Mouse (Mus musculus): Measurements from ENCODE around the gene Tppp3. TPM values are rescaled to one million over a fixed set of nuclear protein-coding genes. Genes with fewer than 3 reads are reported as not detected.

Tppp3 gene
- polyA plus RNA-seq, 1 experiment from 2014 or later, result 4.8 TPM

DNA sequence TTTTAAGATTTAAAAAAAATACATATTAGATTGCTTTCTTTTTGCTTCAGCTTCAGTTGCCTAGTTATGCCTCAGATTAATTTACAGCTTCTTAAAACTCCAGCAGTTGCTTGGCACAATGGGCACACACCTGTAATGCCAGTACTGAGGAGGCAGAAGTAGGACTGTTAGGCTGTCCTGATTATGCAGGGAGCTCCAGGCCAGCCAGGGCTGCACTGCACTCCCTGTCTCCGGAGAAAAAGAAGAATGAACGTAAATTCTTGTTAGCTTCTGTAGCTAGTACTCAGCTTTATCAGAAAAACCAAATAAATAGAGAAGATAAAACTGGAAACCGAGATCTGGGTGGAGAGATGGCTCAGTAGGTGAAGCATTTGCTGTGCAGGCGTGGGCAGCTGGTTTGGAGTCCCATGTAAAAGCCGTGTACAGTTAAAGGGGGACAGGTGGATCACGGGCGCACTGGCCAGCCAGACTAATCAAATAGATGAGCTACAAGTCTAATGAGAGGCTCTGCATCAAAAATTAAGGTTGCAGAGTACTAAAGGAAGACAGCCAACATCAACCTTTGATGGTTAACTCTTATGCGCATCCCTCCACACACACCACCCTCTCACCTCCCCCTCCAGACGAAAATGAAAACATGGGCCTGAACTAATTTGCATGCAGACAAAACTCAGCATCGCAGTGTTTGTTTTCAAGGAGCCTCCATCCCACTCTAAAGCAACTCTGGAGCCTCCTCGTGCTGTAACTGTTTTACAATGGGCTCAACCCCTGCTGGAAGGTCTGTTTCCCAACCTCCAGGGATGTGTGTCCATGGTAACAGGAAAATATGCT, 25.8 kb downstream of the Tppp3 start:
- ATAC-seq (ENCODE audit: insufficient read depth), result no peak
- peaks cover 22% of the 10 kb centered on the region for H3K27me3 ChIP-seq
- no peak overlapping the region for H3K9ac ChIP-seq
- no peaks in the 10 kb centered on the region for H3K36me3 ChIP-seq (replicated peaks)
- H3K4me2 ChIP-seq, result no peak overlapping the region
- WGBS (ENCODE audit: insufficient replicate concordance), result 36% methylated on average over 11 of the region's 11 CpGs
- peaks cover 55% of the 10 kb centered on the region for H3K4me1 ChIP-seq (replicated peaks)
- H3K9me3 ChIP-seq (replicated peaks), result no peaks in the 10 kb centered on the region
- no peak overlapping the region for H3K4me3 ChIP-seq (replicated peaks)
- peak overlapping the region; percentile 34 for H3K27ac ChIP-seq (replicated peaks)

DNA sequence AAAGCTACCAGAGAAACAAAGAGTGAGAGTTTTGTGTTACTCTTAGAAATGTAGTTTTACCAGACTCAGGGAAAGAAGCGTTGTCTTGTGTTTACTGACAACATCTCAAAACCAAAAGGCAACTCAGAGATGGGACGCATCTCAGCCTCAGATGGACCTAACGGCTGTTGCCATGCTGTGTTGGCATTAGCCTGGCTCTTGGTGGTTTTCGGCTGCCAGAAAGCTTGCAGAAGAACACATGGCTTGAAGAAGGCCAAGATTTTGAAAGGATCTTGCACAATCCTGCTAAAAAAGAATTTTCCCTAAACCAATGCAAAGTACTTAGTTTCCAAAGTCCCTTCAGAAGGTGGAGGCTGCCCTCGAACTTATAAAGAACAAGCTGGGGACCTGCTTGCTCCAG, 28.7 kb downstream of the Tppp3 start:
- WGBS (ENCODE audit: insufficient replicate concordance), result 76% methylated on average over 5 of the region's 5 CpGs
- H3K4me2 ChIP-seq, result no peak overlapping the region

DNA sequence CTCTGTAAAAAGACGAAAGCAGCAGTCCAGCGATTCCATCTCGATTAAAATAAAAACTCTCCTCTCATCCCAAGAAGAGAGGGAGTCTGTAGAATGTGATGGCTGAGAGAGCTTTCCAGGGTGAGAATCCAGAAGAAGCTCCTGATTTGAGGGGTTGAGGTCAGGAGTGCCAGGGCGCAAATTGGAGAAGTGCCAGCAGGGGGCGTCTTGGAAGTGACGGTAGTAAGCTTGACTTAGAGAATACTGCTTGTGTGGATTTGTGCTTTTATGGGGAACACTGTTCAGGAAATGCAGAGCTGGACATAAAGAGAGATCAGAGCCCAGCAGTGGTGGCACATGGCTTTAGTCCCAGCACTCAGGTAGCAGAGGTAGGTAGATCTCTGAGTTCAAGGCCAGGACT, 29.9 kb downstream of the Tppp3 start:
- 6% methylated on average over 6 of the region's 6 CpGs for WGBS (ENCODE audit: insufficient replicate concordance)

More for the DNA sequence above, 28.7 kb downstream of the Tppp3 start:
- ATAC-seq (ENCODE audit: insufficient read depth), result no peak
- Histone ChIP-seq H3K4me3 (replicated peaks) (no peak overlapping the region), H3K9me3 (replicated peaks) (no peaks in the 10 kb centered on the region), H3K27ac (replicated peaks) (no peak overlapping the region), H3K9ac (no peak overlapping the region), H3K36me3 (replicated peaks) (no peaks in the 10 kb centered on the region), H3K4me1 (replicated peaks) (peaks cover 32% of the 10 kb centered on the region), H3K27me3 (peaks cover 41% of the 10 kb centered on the region)

DNA sequence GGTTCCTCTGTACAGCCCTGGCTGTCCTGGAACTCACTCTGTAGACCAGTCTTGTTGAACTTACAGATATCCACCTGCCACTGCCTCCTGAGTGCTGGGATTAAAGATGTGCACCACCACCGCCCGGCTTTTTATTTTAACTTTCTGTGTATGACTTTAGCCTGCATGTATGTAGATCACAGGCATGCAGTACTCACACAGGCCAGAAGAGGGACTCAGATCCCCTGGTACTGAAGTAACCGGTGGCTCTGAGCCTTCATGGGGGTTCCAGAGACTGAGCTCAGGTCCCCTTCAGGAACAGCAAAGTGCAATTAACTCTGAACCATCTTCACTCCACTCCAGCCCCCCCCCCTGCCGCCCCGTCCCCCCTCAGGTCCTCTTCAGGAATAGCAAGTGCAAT, 32.5 kb downstream of the Tppp3 start:
- no peak for ATAC-seq (ENCODE audit: insufficient read depth)
- H3K27ac ChIP-seq (replicated peaks), result no peak overlapping the region
- 45% methylated on average over 5 of the region's 5 CpGs for WGBS (ENCODE audit: insufficient replicate concordance)
- no peaks in the 10 kb centered on the region for H3K9me3 ChIP-seq (replicated peaks)
- H3K36me3 ChIP-seq (replicated peaks), result no peaks in the 10 kb centered on the region
- H3K9ac ChIP-seq, result no peak overlapping the region
- no peak overlapping the region for H3K4me3 ChIP-seq (replicated peaks)
- H3K4me1 ChIP-seq (replicated peaks), result peaks cover 3% of the 10 kb centered on the region
- peaks cover 65% of the 10 kb centered on the region for H3K27me3 ChIP-seq
- H3K4me2 ChIP-seq, result no peak overlapping the region

More for the DNA sequence above, 29.9 kb downstream of the Tppp3 start:
- Histone ChIP-seq H3K4me1 (replicated peaks) (peaks cover 22% of the 10 kb centered on the region), H3K4me3 (replicated peaks) (no peak overlapping the region), H3K27me3 (peaks cover 51% of the 10 kb centered on the region), H3K4me2 (no peak overlapping the region), H3K9ac (no peak overlapping the region), H3K36me3 (replicated peaks) (no peaks in the 10 kb centered on the region), H3K9me3 (replicated peaks) (no peaks in the 10 kb centered on the region), H3K27ac (replicated peaks) (no peak overlapping the region)
- no peak for ATAC-seq (ENCODE audit: insufficient read depth)

DNA sequence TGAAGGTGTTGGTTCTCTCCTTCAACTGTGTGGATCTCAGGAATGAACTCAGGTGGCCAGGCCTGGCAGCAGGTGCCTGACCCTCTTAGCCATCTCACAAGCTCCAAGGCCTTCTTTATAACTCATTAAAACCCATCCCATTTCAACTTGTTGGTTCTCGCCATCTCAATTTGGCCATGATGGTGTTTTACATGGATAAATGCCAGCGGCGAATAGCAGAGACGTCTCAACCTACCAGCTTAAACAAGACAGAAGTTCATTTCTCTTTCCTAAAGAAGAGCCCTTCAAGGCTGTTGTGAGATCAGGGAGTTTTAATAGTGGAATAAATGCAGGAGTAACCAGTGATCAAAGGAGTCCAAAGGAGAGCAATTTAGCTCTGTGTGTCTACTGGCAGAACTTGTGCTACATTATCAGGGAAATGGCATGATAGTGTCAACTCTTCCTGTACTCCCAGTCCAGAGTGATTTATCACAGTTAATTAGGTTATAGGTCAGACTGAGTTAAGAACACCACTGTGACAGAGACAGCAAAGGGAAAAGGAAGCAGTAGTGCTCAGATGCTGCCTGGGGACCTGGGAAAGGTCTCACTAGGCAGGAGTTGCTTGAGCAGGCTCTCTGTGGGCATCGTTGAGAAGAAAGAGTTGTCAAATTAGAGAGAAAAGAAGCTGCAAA, 34.1 kb downstream of the Tppp3 start:
- H3K27ac ChIP-seq (replicated peaks), result no peak overlapping the region
- H3K4me1 ChIP-seq (replicated peaks), result no peaks in the 10 kb centered on the region
- no peaks in the 10 kb centered on the region for H3K9me3 ChIP-seq (replicated peaks)
- WGBS (ENCODE audit: insufficient replicate concordance), result 69% methylated on average over 5 of the region's 5 CpGs
- H3K4me3 ChIP-seq (replicated peaks), result no peak overlapping the region
- peaks cover 61% of the 10 kb centered on the region for H3K27me3 ChIP-seq
- no peak overlapping the region for H3K9ac ChIP-seq
- H3K4me2 ChIP-seq, result no peak overlapping the region
- H3K36me3 ChIP-seq (replicated peaks), result no peaks in the 10 kb centered on the region
- ATAC-seq (ENCODE audit: insufficient read depth), result no peak

DNA sequence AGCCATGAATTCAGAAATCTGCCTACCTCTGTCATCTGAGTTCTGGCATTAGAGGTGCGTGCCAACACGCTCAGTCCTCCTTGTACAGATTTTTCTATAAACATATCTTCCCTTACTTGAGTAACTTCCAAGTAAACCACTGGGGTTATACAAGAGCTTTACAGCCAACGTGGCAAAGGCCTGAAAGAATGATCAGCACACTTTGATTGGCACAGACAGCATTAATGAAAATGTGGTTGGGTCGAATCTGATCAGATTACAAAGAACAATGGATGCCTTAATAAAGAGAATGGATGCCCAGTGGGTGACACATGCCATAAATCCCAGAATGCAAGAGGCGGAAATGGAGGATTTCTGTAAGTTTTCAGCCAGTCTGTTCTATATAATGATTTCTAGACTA, 35.1 kb downstream of the Tppp3 start:
- Histone ChIP-seq H3K4me1 (replicated peaks) (no peaks in the 10 kb centered on the region), H3K27me3 (peaks cover 55% of the 10 kb centered on the region), H3K36me3 (replicated peaks) (no peaks in the 10 kb centered on the region), H3K27ac (replicated peaks) (no peak overlapping the region), H3K4me2 (no peak overlapping the region), H3K9me3 (replicated peaks) (no peaks in the 10 kb centered on the region), H3K4me3 (replicated peaks) (no peak overlapping the region), H3K9ac (no peak overlapping the region)
- 51% methylated on average over 5 of the region's 5 CpGs for WGBS (ENCODE audit: insufficient replicate concordance)
- ATAC-seq (ENCODE audit: insufficient read depth), result no peak

DNA sequence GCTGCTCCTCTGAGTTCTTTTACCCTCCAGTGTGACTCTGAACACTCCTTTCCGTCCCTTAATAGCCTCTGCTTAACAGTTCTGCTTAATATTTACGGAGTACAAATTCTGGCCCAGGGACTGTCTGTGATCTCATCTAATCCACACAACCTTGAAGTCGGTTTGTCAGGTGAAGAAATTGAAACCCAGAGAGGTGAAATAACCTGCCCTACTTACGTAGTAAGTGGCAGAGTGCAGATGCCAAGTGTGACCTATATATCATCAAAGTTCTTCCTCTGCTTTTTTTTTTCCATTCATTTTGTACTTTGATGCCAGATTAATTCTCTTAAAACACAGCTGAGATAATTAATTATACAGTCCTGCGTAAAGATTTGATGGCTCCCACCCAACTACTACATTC, 37.2 kb downstream of the Tppp3 start:
- no peak for ATAC-seq (ENCODE audit: insufficient read depth)
- 71% methylated on average over 5 of the region's 5 CpGs for WGBS (ENCODE audit: insufficient replicate concordance)
- Histone ChIP-seq H3K4me2 (no peak overlapping the region), H3K9ac (no peak overlapping the region), H3K4me3 (replicated peaks) (no peak overlapping the region), H3K36me3 (replicated peaks) (no peaks in the 10 kb centered on the region), H3K9me3 (replicated peaks) (no peaks in the 10 kb centered on the region), H3K27ac (replicated peaks) (no peak overlapping the region), H3K4me1 (replicated peaks) (no peaks in the 10 kb centered on the region), H3K27me3 (peaks cover 46% of the 10 kb centered on the region)

DNA sequence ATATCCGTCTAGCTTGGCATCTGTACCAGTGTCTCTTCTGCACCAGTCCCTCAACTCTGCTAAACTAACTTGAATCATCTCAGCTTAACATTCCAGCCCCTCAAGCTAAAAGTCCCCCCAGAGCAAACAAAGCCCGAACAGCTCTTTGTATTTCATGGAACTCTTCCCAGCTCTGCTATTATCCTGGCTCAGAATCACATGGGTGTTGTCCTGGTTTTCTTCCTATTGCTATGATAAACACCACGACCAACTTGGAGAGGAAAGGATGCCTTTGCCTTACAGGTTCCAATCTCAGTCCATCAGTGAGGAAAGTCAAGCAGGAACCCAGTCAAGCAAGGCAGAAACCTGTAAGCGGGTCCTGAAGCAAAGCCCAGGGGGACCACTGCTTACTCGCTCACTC, 37.8 kb downstream of the Tppp3 start:
- Histone ChIP-seq H3K4me3 (replicated peaks) (no peak overlapping the region), H3K27ac (replicated peaks) (no peak overlapping the region), H3K9ac (no peak overlapping the region), H3K4me2 (no peak overlapping the region), H3K9me3 (replicated peaks) (no peaks in the 10 kb centered on the region), H3K27me3 (peaks cover 41% of the 10 kb centered on the region), H3K4me1 (replicated peaks) (no peaks in the 10 kb centered on the region), H3K36me3 (replicated peaks) (no peaks in the 10 kb centered on the region)
- 52% methylated on average over 5 of the region's 5 CpGs for WGBS (ENCODE audit: insufficient replicate concordance)
- ATAC-seq (ENCODE audit: insufficient read depth), result no peak

DNA sequence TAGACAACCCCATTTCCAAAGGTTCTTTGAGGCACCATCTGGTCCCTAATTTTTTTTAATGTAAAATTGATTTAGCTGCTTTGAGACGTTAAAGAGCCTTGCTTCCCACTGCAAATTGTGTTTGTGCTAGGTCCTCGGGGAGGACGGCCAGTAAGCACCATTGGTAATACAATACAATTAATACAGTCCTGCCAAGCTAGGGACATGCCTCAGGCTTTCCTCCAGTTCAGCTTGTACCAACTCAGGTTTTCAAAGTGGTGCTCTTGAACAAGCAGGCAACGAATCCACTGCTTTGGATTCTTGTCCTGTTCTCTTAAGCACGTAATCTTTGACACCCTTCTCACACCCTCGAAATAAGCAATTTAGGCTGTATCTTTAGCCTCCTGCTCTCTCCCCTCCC, 38.3 kb downstream of the Tppp3 start:
- no peak for ATAC-seq (ENCODE audit: insufficient read depth)
- H3K9ac ChIP-seq, result no peak overlapping the region
- H3K27ac ChIP-seq (replicated peaks), result no peak overlapping the region
- 62% methylated on average over 6 of the region's 6 CpGs for WGBS (ENCODE audit: insufficient replicate concordance)
- H3K27me3 ChIP-seq, result peaks cover 41% of the 10 kb centered on the region
- H3K36me3 ChIP-seq (replicated peaks), result no peaks in the 10 kb centered on the region
- H3K4me1 ChIP-seq (replicated peaks), result no peaks in the 10 kb centered on the region
- H3K9me3 ChIP-seq (replicated peaks), result no peaks in the 10 kb centered on the region
- H3K4me3 ChIP-seq (replicated peaks), result no peak overlapping the region
- no peak overlapping the region for H3K4me2 ChIP-seq

DNA sequence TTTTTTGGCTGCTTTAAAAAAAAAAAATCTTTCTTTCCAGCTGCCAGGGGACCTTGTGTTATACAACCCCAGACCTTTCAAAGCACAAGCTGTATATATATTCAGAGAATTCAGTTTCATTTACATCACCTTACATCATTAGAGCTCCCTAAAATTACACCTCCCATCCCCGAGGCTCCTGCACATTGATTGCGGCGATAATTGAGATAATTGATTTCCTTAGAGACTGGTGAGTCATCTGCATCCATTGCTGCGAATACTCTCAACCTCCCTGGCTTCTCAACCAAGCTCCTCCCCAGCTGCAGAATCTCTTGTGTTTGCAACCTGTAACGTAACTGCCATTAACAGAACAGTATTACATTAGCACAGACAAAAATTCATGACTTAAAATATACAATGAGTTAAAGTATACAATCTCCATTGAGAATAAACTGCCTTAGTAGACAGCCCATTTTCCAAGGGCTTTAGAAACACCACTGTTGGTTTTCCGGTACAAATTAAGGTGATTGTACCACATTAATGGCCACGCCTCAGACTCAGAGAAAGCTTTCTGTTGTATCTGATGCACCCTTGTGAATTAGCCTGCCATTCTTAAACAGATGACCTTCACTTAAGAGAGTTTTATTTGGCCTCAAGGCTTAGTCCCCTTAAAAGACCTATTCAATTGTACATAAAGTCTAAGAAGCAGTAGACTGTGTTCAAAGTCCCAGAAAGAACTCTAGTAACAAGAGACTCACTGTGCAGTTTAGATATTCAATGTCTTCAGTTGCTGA, 39.4 kb downstream of the Tppp3 start:
- Histone ChIP-seq H3K9me3 (replicated peaks) (no peaks in the 10 kb centered on the region), H3K4me3 (replicated peaks) (no peak overlapping the region), H3K4me1 (replicated peaks) (no peaks in the 10 kb centered on the region), H3K4me2 (no peak overlapping the region), H3K27ac (replicated peaks) (no peak overlapping the region), H3K27me3 (peaks cover 31% of the 10 kb centered on the region), H3K9ac (no peak overlapping the region), H3K36me3 (replicated peaks) (no peaks in the 10 kb centered on the region)
- 60% methylated on average over 7 of the region's 7 CpGs for WGBS (ENCODE audit: insufficient replicate concordance)
- ATAC-seq (ENCODE audit: insufficient read depth), result no peak

DNA sequence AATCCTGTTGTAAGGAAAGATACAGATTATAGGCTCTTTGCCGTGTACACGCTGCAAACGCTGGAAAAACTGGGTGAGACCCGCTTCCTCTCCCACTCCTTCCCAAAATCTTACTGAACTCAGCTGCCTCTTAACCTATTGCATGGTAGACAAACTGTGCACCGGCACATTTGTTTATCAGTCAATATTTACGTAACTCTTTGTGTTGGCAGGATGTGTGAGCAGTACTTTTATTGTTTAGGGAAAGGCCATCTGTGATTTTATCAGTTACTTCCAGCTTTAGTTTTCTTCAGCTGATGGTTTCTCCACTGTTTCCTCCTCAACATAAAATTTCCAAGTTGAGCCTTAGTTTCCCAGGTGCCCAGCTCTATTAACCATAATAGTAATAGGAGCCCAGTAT, 44.4 kb downstream of the Tppp3 start:
- no peak overlapping the region for H3K9ac ChIP-seq
- no peaks in the 10 kb centered on the region for H3K4me1 ChIP-seq (replicated peaks)
- no peaks in the 10 kb centered on the region for H3K9me3 ChIP-seq (replicated peaks)
- no peak overlapping the region for H3K4me3 ChIP-seq (replicated peaks)
- no peaks in the 10 kb centered on the region for H3K36me3 ChIP-seq (replicated peaks)
- ATAC-seq (ENCODE audit: insufficient read depth), result no peak
- H3K4me2 ChIP-seq, result no peak overlapping the region
- WGBS (ENCODE audit: insufficient replicate concordance), result 39% methylated on average over 6 of the region's 6 CpGs
- H3K27me3 ChIP-seq, result peaks cover 21% of the 10 kb centered on the region; the same call in 1 of the 2 replicates
- no peak overlapping the region for H3K27ac ChIP-seq (replicated peaks)
